Mouse (Mus musculus): ENCODE measurements at regions not wholly inside any gene's neighbourhood (a gene's known extent, or its start where the extent isn't known, plus 50 kb on each side); places are given as distances from the start of the nearest gene placed in this dataset.

GRCm38 (mm10) chr13:43967516-43967915, 182.9 kb downstream of the Cd83 start:
- DNase-seq (ENCODE audit: low spot score in 2 of 2) = no peak

GRCm38 (mm10) chr13:43972906-43973305, 188.3 kb downstream of the Cd83 start:
- DNase-seq (ENCODE audit: low spot score in 2 of 2) = no peak

DNA sequence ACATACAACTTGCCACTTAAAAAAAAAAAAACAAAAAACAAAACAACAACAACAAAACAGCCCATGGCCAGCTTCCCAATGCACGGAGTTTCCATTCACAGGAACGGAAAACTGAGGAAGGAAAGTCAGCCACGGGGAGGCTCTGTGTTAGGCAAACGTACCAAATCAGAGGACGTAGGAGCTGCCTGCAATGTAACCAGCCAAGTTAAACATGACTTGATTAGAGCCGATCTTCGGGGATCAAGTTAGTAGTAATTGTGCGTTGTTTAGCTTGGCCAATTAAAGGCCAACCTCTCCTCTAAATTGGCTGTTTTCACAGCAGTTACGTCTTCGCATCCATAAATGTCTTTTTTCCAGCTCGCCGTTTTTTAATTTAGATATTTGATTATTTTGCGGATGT, 190.7 kb downstream of the Cd83 start:
- no peak for DNase-seq (ENCODE audit: low spot score in 2 of 2)

DNA sequence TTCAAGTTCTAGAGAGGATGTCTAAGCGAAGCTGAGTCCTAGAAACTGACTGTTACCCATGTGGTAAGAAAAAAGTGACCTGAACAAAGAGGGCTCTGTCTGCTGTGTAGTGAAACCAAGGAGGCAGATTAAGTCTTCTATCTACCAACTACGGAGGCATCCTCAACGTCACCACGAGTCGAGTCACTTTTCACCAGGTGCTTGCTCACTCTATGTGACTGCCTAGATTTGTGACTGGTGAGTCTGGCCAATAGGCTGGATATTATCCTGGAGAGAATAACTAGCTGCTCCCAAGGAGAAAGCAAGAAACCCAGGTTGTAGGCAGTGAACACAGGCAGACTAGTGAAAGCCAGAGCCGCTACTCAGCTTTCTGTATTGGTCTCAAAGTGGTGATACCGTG, 191.2 kb downstream of the Cd83 start:
- no peak for DNase-seq (ENCODE audit: low spot score in 2 of 2)

DNA sequence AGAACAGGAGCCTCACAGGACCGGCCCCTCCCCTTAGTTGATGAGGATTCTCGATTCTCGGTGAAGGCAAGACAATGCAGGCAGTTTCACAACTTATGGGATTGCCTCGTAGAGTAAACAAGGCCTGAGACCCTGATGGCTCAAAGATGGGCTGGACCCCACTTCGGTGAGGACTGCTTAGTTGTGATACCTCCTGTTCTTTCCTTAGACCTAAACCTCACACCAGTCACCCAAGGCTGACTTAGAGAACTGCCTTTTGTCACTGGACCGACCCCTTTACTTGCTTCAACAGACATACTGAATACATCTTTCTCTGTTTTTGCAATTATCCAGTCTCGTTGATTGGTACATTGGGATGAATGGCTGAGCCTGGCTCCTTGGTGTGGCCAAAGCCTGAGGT, 192.1 kb downstream of the Cd83 start:
- no peak for DNase-seq (ENCODE audit: low spot score in 2 of 2)

GRCm38 (mm10) chr13:43987338-43987737, 202.8 kb downstream of the Cd83 start:
- no peak for DNase-seq (ENCODE audit: low spot score in 2 of 2)

GRCm38 (mm10) chr13:43988421-43988820, 203.8 kb downstream of the Cd83 start:
- DNase-seq (ENCODE audit: low spot score in 2 of 2) = no peak

GRCm38 (mm10) chr13:43990281-43991101, 205.9 kb downstream of the Cd83 start:
- no peak for DNase-seq (ENCODE audit: low spot score in 2 of 2)

DNA sequence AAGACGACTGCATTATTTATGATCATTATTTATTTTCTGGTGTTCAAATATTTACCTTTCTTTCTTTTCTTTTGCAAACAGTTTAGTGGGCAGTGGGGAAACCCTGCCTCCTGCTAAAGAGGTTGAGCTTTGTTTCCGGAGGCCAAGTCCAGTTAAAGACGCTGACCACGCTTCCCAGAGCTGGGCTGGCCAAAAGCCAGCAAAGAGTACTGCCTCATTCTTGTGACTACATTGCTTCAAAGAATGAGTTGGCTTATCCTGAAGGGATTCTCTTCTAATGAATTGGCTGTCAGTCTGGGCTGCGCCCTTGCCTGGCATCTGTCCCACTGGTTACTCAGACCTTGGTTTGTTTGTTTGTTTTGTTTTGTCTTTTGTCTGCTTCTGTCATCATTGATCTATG, 207.2 kb downstream of the Cd83 start:
- no peak for DNase-seq (ENCODE audit: low spot score in 2 of 2)

DNA sequence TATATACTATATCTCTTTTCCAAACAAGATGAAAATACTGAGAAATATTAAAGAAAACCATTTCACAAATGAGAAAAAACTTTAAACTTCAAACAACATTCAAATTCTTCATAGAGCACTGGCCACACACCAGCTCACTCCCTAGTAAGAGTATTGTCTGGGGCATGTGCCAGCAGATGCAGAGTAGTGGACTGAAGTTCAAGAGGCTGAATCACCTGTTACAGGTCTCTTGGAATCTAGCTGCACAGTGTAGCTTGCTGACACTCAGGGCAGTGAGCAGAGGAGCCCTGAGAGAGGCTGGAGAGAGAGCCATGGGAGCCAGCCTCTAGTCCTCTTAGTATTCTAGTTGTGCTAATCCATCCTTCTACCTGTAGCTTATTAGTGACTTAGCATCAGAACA, 208.4 kb downstream of the Cd83 start:
- DNase-seq (ENCODE audit: low spot score in 2 of 2) = no peak

DNA sequence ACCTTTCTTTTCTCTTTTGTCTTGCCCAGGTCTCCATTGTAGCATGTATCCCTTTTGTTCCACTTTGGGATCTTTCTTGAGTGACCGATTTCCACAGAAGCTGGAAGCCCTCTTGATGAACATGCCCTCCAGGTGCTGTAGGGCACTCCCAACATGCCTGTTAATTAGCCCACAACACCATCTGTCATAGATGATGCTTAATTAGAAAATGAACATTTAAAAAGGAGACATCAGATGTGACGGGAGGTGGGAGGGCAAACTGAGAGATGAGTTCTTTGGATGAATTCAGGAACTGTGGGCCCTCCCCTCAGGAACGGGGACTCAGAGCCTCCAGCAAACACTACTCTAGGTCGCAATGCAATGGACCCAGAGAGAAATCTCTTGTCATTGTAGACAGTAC, 209.8 kb downstream of the Cd83 start:
- no peak for DNase-seq (ENCODE audit: low spot score in 2 of 2)

DNA sequence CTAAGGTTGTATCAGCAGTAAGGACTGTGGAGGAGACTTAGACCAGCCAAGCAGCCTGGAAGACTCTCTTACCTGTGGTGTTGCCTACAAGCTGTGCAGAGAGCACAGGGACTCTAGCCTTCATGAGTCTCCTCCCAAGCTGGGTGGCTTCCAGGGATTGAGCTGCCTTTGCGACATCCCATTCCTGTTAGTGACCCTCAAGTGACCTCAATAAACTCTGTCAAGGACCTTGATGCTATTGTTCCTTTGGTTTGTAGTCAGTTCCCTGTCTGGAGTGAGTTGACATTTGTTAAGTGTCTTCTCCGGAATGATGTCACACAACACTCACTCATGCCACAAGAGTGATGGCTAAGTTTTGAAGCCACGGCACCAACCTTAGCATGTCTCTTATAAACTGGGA, 211.0 kb downstream of the Cd83 start:
- DNase-seq (ENCODE audit: low spot score in 2 of 2) = no peak

DNA sequence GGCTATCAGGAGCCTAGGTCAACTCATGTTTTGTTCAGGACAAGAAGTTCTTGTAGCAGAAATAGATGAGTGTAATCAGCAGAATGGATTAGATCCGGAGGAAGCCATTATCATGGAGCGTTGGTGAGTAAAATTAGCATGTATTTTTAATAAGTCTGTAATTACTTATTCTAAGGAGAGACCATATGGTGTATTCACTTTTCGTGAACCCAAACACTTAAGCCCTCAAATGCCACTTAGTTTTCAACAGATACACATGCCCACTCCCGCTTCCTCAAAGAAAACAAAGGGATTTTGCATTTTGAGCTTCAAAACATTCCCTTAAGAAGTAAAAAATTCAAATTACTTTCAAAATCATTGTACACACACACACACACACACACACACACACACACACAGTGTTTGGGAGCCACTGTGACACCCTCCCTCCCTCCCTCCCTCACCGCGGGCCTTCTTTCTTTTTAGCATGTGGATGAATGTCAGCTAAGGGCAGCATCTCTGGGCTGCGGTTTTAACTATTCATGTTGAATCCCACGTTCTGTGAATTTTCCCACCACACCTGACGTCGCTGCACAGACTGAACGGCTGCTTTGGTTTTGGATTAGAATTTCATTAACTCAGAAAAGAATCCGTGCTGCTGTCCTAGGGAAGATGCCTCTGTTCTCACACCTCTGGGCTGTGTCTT, 217.4 kb downstream of the Cd83 start:
- no peak for DNase-seq (ENCODE audit: low spot score in 2 of 2)

DNA sequence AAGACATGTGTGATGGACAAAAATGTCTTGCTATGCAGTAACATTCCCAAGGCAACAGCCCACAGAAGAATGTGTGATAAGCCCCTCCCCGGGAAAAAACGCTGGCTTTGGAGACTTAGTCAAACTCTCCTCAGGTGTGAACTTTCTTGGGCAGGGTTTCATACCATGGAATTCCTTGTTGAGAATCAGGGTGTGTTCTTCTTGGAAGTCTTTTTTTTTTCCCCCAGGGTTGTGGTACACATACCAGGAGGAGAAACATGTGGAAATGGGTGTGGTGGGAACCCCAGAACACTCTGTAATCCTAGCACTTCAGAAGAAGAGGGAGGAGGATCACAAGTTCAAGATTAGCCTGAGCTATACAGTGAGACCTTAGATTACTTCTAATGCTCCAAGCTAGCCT, 228.3 kb downstream of the Cd83 start:
- no peak for DNase-seq (ENCODE audit: low spot score in 2 of 2)

- no peak for DNase-seq (ENCODE audit: low spot score in 2 of 2)
Observed at GRCm38 (mm10) chr13:44018489-44019303, 234.1 kb downstream of the Cd83 start.

DNA sequence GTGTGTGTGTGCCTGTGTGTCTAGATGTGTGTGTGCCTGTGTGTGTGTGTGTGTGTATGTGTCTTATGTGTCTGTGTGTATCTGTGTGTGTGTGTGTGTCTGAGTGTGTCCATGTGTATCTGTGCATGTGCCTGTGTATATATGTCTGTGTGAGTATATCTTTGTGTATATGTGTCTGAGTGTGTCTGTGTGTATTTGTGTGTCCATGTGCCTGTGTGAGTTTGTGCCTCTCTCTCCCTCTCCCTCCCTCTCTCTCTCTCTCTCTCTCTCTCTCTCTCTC, 234.7 kb downstream of the Cd83 start:
- DNase-seq (ENCODE audit: low spot score in 2 of 2) = no peak

- no peak for DNase-seq (ENCODE audit: low spot score in 2 of 2)
Observed at GRCm38 (mm10) chr13:44020851-44021250, 236.3 kb downstream of the Cd83 start.

DNA sequence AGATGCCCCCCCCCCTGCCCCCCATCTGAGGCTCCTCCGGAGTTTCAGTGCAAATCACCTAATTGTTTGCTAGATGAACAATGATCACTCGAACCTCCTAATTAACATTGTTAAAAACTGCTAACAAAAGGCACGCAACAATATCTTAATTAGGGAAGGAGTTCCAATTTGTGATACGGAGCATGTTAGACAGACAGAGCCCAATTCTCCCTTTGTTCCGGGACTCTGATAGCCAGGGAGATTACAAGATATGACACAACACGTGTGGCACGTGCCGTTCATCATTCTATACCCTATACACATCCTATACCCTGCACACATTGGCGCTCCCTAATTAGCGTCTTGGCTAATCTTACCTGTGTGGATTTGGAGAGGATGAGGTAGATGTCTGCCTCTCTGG, 237.5 kb downstream of the Cd83 start:
- DNase-seq (ENCODE audit: low spot score in 2 of 2) = no peak

- DNase-seq (ENCODE audit: low spot score in 2 of 2) = no peak
Observed at GRCm38 (mm10) chr13:44024612-44025011, 240.0 kb downstream of the Cd83 start.

- DNase-seq (ENCODE audit: low spot score in 2 of 2) = no peak
Observed at GRCm38 (mm10) chr13:44026321-44027255, 242.0 kb downstream of the Cd83 start.

GRCm38 (mm10) chr13:44028081-44028480, 243.5 kb downstream of the Cd83 start:
- no peak for DNase-seq (ENCODE audit: low spot score in 2 of 2)

GRCm38 (mm10) chr13:44030590-44030989, 246.0 kb downstream of the Cd83 start:
- DNase-seq (ENCODE audit: low spot score in 2 of 2) = peak in 1 of 2 experiments; percentile 8
